Mouse (Mus musculus): ENCODE measurements around the gene Usp44.

- TF ChIP-seq POLR2A (IDR thresholded peaks at IDR 0.05; ENCODE audit: low read depth, low read length), result no peak
- TF ChIP-seq CTCF (IDR thresholded peaks at IDR 0.05; ENCODE audit: borderline replicate concordance, insufficient read depth, low read length), result no peak
Measured at GRCm38 (mm10) chr10:93868886-93869285, 37.5 kb downstream of the Usp44 start.

All from embryonic fibroblast, embryonic 13.5 days (primary cell).